31 mouse cellular contexts compared by ENCODE assay signal in genomic region chr11:93396356-93396755, GRCm38 (mm10).
"Had no signal": no experiment of that assay in that cellular context is flagged by ENCODE, and none has a peak within 500 bp of the region (broad histone marks: within the 10 kb centered on the region; RNA-seq: fewer than 3 reads in every experiment).

No protein-coding gene starts in this region.

- H3K36me3 ChIP-seq: limb, embryonic 10.5 days; limb, embryonic 12.5 days; limb, embryonic 13.5 days; limb, embryonic 15.5 days; liver, embryonic 12.5 days; liver, embryonic 13.5 days; liver, embryonic 15.5 days; lung, embryonic 15.5 days; midbrain, embryonic 10.5 days; midbrain, embryonic 12.5 days; midbrain, embryonic 13.5 days; midbrain, embryonic 15.5 days; neural tube, embryonic 12.5 days had no signal

- H3K9me3 ChIP-seq: limb, embryonic 10.5 days; limb, embryonic 12.5 days; limb, embryonic 13.5 days; limb, embryonic 15.5 days; liver, embryonic 12.5 days; liver, embryonic 13.5 days; liver, embryonic 15.5 days; lung, embryonic 15.5 days; midbrain, embryonic 10.5 days; midbrain, embryonic 12.5 days; midbrain, embryonic 13.5 days; midbrain, embryonic 15.5 days; neural tube, embryonic 12.5 days had no signal

- H3K27ac ChIP-seq: limb, embryonic 10.5 days; limb, embryonic 12.5 days; limb, embryonic 13.5 days; limb, embryonic 15.5 days; liver, embryonic 12.5 days; liver, embryonic 13.5 days; liver, embryonic 14.5 days; liver, embryonic 15.5 days; lung, embryonic 15.5 days; macrophage; midbrain, embryonic 10.5 days; midbrain, embryonic 12.5 days; midbrain, embryonic 13.5 days; midbrain, embryonic 15.5 days; neural tube, embryonic 12.5 days had no signal

- H3K27me3 ChIP-seq: limb, embryonic 12.5 days; limb, embryonic 13.5 days; limb, embryonic 15.5 days; liver, embryonic 12.5 days; liver, embryonic 13.5 days; liver, embryonic 15.5 days; lung, embryonic 15.5 days; midbrain, embryonic 12.5 days; midbrain, embryonic 13.5 days; midbrain, embryonic 15.5 days; neural tube, embryonic 12.5 days had no signal

- H3K4me3 ChIP-seq: limb, embryonic 10.5 days; limb, embryonic 12.5 days; limb, embryonic 13.5 days; limb, embryonic 15.5 days; liver, embryonic 12.5 days; liver, embryonic 13.5 days; liver, embryonic 15.5 days; lung, embryonic 15.5 days; midbrain, embryonic 10.5 days; midbrain, embryonic 12.5 days; midbrain, embryonic 13.5 days; midbrain, embryonic 15.5 days; myocyte; neural tube, embryonic 12.5 days had no signal

- ATAC-seq: liver, embryonic 12.5 days; liver, postnatal 0 days; lung, postnatal 0 days; midbrain, embryonic 13.5 days; midbrain, embryonic 15.5 days; midbrain, embryonic 16.5 days had no signal

- H3K9ac ChIP-seq: limb, embryonic 12.5 days; limb, embryonic 13.5 days; limb, embryonic 15.5 days; liver, embryonic 12.5 days; liver, embryonic 13.5 days; liver, embryonic 14.5 days; liver, embryonic 15.5 days; liver, postnatal 0 days; lung, embryonic 14.5 days; lung, embryonic 15.5 days; midbrain, embryonic 12.5 days; midbrain, embryonic 13.5 days; midbrain, embryonic 15.5 days; neural tube, embryonic 12.5 days had no signal

- DNase-seq: left cerebral cortex, postnatal 4 days; liver; liver, embryonic 13.5 days; liver, postnatal 0 days; lung, adult 18-20 months; lung, adult 2 months; lung, embryonic 14.5 days; lung, postnatal 10 days; lung, postnatal 14 days; lung, postnatal 36 days; lung, postnatal 4 days; midbrain, embryonic 14.5 days had no signal

- H3K4me2 ChIP-seq: limb, embryonic 12.5 days; limb, embryonic 13.5 days; limb, embryonic 15.5 days; liver, embryonic 11.5 days; liver, embryonic 12.5 days; liver, embryonic 13.5 days; liver, embryonic 15.5 days; lung, embryonic 14.5 days; lung, embryonic 15.5 days; midbrain, embryonic 11.5 days; midbrain, embryonic 12.5 days; midbrain, embryonic 13.5 days; midbrain, embryonic 15.5 days; neural tube, embryonic 12.5 days had no signal

- H3K4me1 ChIP-seq: limb, embryonic 10.5 days; limb, embryonic 12.5 days; limb, embryonic 13.5 days; limb, embryonic 15.5 days; liver, embryonic 12.5 days; liver, embryonic 13.5 days; liver, embryonic 15.5 days; lung, embryonic 15.5 days; midbrain, embryonic 10.5 days; midbrain, embryonic 12.5 days; midbrain, embryonic 13.5 days; midbrain, embryonic 15.5 days; neural tube, embryonic 12.5 days had no signal
